Mouse (Mus musculus): Measurements from ENCODE around the gene Sh3pxd2a. TPM values are rescaled to one million over a fixed set of nuclear protein-coding genes. Genes with fewer than 3 reads are reported as not detected.
A peak's percentile ranks its signal among the peaks of the same experiment; 100 is the strongest.

The Sh3pxd2a gene
- total and polyA plus RNA-seq, 3 experiments: 36.1 to 53.2 (median 52.3) TPM

GRCm38 (mm10) chr19:47219622-47220021, 244.6 kb downstream of the Sh3pxd2a start:
- Histone ChIP-seq H3K27me3 (ENCODE audit: control insufficient read depth, insufficient read depth, low read length) (no peaks in the 10 kb centered on the region), H3K79me2 (replicated peaks; ENCODE audit: control insufficient read depth, insufficient read depth, low read length) (no peaks in the 10 kb centered on the region), H3K4me3 (no peak overlapping the region), H3K36me3 (ENCODE audit: control insufficient read depth, insufficient read depth, low read length) (no peaks in the 10 kb centered on the region), H3K27ac (no peak overlapping the region), H3K9ac (ENCODE audit: low read depth, low read length) (no peak overlapping the region), H3K4me1 (ENCODE audit: control insufficient read depth, insufficient read depth, low read length) (no peaks in the 10 kb centered on the region)
- no peak for DNase-seq
- TF ChIP-seq CTCF (IDR thresholded peaks at IDR 0.05) (no peak), EP300 (IDR thresholded peaks at IDR 0.05; ENCODE audit: insufficient read depth, low read depth, low read length) (no peak), POLR2A (IDR thresholded peaks at IDR 0.05; ENCODE audit: insufficient read depth, low read depth, low read length) (no peak)
- intact Hi-C loops (cut with DNase I): no loop called here
- 59% methylated on average over 4 of the region's 4 CpGs for WGBS

GRCm38 (mm10) chr19:47216766-47217165, 247.4 kb downstream of the Sh3pxd2a start:
- Histone ChIP-seq H3K36me3 (ENCODE audit: control insufficient read depth, insufficient read depth, low read length) (no peaks in the 10 kb centered on the region), H3K4me1 (ENCODE audit: control insufficient read depth, insufficient read depth, low read length) (no peaks in the 10 kb centered on the region), H3K4me3 (no peak overlapping the region), H3K27me3 (ENCODE audit: control insufficient read depth, insufficient read depth, low read length) (no peaks in the 10 kb centered on the region), H3K9ac (ENCODE audit: low read depth, low read length) (no peak overlapping the region), H3K79me2 (replicated peaks; ENCODE audit: control insufficient read depth, insufficient read depth, low read length) (no peaks in the 10 kb centered on the region), H3K27ac (no peak overlapping the region)
- TF ChIP-seq CTCF (IDR thresholded peaks at IDR 0.05) (no peak), POLR2A (IDR thresholded peaks at IDR 0.05; ENCODE audit: insufficient read depth, low read depth, low read length) (no peak), EP300 (IDR thresholded peaks at IDR 0.05; ENCODE audit: insufficient read depth, low read depth, low read length) (no peak)
- no peak for DNase-seq
- intact Hi-C loops (cut with DNase I): no loop called here
- WGBS: 79% methylated on average over 5 of the region's 5 CpGs

- Histone ChIP-seq H3K4me3 (no peak overlapping the region), H3K27me3 (ENCODE audit: control insufficient read depth, insufficient read depth, low read length) (no peaks in the 10 kb centered on the region), H3K9ac (ENCODE audit: low read depth, low read length) (no peak overlapping the region), H3K36me3 (ENCODE audit: control insufficient read depth, insufficient read depth, low read length) (no peaks in the 10 kb centered on the region), H3K79me2 (replicated peaks; ENCODE audit: control insufficient read depth, insufficient read depth, low read length) (no peaks in the 10 kb centered on the region), H3K27ac (no peak overlapping the region), H3K4me1 (ENCODE audit: control insufficient read depth, insufficient read depth, low read length) (no peaks in the 10 kb centered on the region)
- TF ChIP-seq EP300 (IDR thresholded peaks at IDR 0.05; ENCODE audit: insufficient read depth, low read depth, low read length): no peak
- peak; percentile 20 for TF ChIP-seq CTCF (IDR thresholded peaks at IDR 0.05)
- 45% methylated on average over 1 of the region's 1 CpGs for WGBS
- intact Hi-C loops (cut with DNase I): no loop called here
- no peak for DNase-seq
These were observed 250.7 kb downstream of the Sh3pxd2a start for GRCm38 (mm10) chr19:47213470-47213869.

GRCm38 (mm10) chr19:47212401-47212800, 251.8 kb downstream of the Sh3pxd2a start:
- no peak overlapping the region for H3K9ac ChIP-seq (ENCODE audit: low read depth, low read length)
- no peaks in the 10 kb centered on the region for H3K27me3 ChIP-seq (ENCODE audit: control insufficient read depth, insufficient read depth, low read length)
- H3K4me3 ChIP-seq: no peak overlapping the region
- H3K79me2 ChIP-seq (replicated peaks; ENCODE audit: control insufficient read depth, insufficient read depth, low read length): no peaks in the 10 kb centered on the region
- no peak overlapping the region for H3K27ac ChIP-seq
- no peak for DNase-seq
- TF ChIP-seq EP300 (IDR thresholded peaks at IDR 0.05; ENCODE audit: insufficient read depth, low read depth, low read length) (no peak), CTCF (IDR thresholded peaks at IDR 0.05) (no peak), POLR2A (IDR thresholded peaks at IDR 0.05; ENCODE audit: insufficient read depth, low read depth, low read length) (no peak)
- 75% methylated on average over 7 of the region's 7 CpGs for WGBS
- intact Hi-C loops (cut with DNase I): no loop called here
- H3K4me1 ChIP-seq (ENCODE audit: control insufficient read depth, insufficient read depth, low read length): no peaks in the 10 kb centered on the region
- no peaks in the 10 kb centered on the region for H3K36me3 ChIP-seq (ENCODE audit: control insufficient read depth, insufficient read depth, low read length)

- WGBS: 78% methylated on average over 10 of the region's 10 CpGs
- intact Hi-C loops (cut with DNase I): no loop called here
- Histone ChIP-seq H3K9ac (ENCODE audit: low read depth, low read length) (no peak overlapping the region), H3K79me2 (replicated peaks; ENCODE audit: control insufficient read depth, insufficient read depth, low read length) (no peaks in the 10 kb centered on the region), H3K36me3 (ENCODE audit: control insufficient read depth, insufficient read depth, low read length) (no peaks in the 10 kb centered on the region), H3K4me3 (no peak overlapping the region), H3K4me1 (ENCODE audit: control insufficient read depth, insufficient read depth, low read length) (no peaks in the 10 kb centered on the region), H3K27ac (no peak overlapping the region), H3K27me3 (ENCODE audit: control insufficient read depth, insufficient read depth, low read length) (no peaks in the 10 kb centered on the region)
- TF ChIP-seq EP300 (IDR thresholded peaks at IDR 0.05; ENCODE audit: insufficient read depth, low read depth, low read length): no peak
- no peak for TF ChIP-seq POLR2A (IDR thresholded peaks at IDR 0.05; ENCODE audit: insufficient read depth, low read depth, low read length)
- no peak for TF ChIP-seq CTCF (IDR thresholded peaks at IDR 0.05)
- DNase-seq: no peak
These were observed 252.4 kb downstream of the Sh3pxd2a start for GRCm38 (mm10) chr19:47211609-47212312.

GRCm38 (mm10) chr19:47210432-47210831, 253.8 kb downstream of the Sh3pxd2a start:
- H3K79me2 ChIP-seq (replicated peaks; ENCODE audit: control insufficient read depth, insufficient read depth, low read length): no peaks in the 10 kb centered on the region
- 91% methylated on average over 4 of the region's 4 CpGs for WGBS
- H3K27ac ChIP-seq: no peak overlapping the region
- no peak overlapping the region for H3K9ac ChIP-seq (ENCODE audit: low read depth, low read length)
- H3K4me1 ChIP-seq (ENCODE audit: control insufficient read depth, insufficient read depth, low read length): no peaks in the 10 kb centered on the region
- no peaks in the 10 kb centered on the region for H3K27me3 ChIP-seq (ENCODE audit: control insufficient read depth, insufficient read depth, low read length)
- TF ChIP-seq EP300 (IDR thresholded peaks at IDR 0.05; ENCODE audit: insufficient read depth, low read depth, low read length): no peak
- H3K4me3 ChIP-seq: no peak overlapping the region
- intact Hi-C loops (cut with DNase I): no loop called here
- DNase-seq: no peak
- H3K36me3 ChIP-seq (ENCODE audit: control insufficient read depth, insufficient read depth, low read length): no peaks in the 10 kb centered on the region

Small RNA genes within 50 kb of the gene (microRNA-seq; reads per million reads assigned to microRNA genes)
- 0 reads per million in 2 experiments for gene Mir6995

Other genes with a start within 250 kb of the Sh3pxd2a start
- gene Stn1, start 73.1 kb upstream of the Sh3pxd2a start, total RNA-seq (2021): 10 to 100 TPM; 15.8 to 20.0 TPM
- 15.7 and 16.0 TPM in 2 replicates for gene Stn1, start 73.1 kb upstream of the Sh3pxd2a start, polyA plus RNA-seq (2012; rRNA removed)
- gene Slk, start 115.3 kb upstream of the Sh3pxd2a start, total RNA-seq (2021): 10 to 100 TPM; 83.8 to 95.3 TPM
- 14.4 and 33.5 TPM in 2 replicates for gene Slk, start 115.3 kb upstream of the Sh3pxd2a start, polyA plus RNA-seq (2012; rRNA removed)
- under 1 TPM in 1 of 2 experiments, not detected in 1; 0.18 TPM for gene Col17a1, start 227.7 kb upstream of the Sh3pxd2a start, total RNA-seq (2021)
- gene Col17a1, start 227.7 kb upstream of the Sh3pxd2a start, polyA plus RNA-seq (2012; rRNA removed): 0.03 and 0.37 TPM in 2 replicates

Measured in heart, adult 2 months (tissue).